Mouse (Mus musculus): ENCODE measurements around the gene Pou5f1. TPM values are rescaled to one million over a fixed set of nuclear protein-coding genes. Genes with fewer than 3 reads are reported as not detected.

Gene Pou5f1
- total RNA-seq, 2 experiments from 2014 or later = 0.32 TPM; not detected in 1

DNA sequence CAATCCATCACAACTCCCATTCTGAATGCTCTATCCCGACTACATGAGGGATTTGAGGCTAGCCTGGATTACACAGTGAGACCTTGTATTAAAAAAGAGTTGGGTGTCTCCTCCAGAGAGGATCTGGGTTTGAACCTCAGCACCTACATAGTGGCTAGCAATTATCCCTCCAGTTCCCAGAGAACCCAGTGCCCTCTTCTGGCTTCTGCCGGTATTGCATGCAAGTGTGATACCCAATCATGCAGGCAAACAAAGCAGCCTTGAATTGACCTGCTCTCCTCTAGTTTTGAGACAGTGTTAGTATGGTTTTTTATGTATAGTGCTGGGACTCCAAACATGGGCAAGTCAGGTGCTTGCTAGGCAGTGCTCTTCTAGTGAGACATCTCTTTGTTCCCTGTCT, 8.1 kb downstream of the Pou5f1 start:
- peak; percentile 26 to 33 for DNase-seq

DNA sequence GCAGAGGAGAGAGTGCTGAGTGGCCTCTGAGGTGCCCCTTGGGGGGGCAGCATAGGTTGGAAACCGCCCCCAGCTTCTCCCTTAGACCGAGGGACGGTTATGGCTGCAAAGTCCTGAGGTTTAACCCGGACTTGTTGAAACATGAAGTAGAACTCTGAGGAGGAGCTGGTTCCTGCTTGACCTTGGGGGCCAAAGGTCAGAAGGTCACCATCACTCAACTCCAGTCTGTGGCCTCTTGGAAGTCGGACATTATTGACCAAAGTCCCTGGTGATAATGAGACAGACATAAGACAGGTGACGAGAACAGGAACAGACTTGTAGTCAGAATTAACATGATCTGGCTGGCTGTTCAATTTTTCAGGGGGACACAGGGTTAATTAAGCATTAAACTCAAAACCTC, 8.9 kb downstream of the Pou5f1 start:
- no peak for DNase-seq

DNA sequence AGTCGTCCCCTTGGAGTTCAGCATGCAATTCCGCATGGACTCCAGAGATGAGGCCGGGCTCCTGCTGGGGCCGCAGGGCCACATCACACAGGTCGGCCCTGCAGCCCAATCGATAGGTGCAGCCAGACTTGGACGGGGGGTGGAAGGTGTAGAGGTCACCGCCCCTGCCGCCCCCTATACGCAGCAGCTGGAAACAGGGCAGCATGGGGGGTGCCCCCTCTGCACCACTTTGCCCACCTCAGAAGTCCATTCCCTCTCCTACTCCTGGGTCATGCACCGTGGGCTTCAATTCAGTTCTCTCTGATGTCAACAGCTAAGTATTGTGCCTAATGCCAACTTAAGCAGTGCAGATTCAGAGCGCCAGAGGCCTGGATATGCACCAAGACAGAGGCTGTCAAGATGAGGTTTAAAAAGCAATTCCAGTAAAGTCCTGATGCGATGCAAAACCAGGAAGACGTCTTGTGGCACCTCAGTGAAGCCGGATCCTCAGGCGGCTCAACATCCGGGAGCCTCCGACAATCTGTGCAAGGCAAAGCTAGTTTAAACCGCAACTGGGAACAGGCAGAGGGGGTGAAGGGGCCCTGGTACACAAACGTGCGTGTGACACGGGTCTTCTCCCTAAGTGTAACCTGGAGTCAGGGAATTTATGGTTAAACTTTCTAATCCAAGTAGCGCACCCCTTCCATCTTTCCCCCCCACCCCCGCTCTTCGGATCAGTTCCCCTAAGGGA, 10.3 kb downstream of the Pou5f1 start:
- no peak for DNase-seq

DNA sequence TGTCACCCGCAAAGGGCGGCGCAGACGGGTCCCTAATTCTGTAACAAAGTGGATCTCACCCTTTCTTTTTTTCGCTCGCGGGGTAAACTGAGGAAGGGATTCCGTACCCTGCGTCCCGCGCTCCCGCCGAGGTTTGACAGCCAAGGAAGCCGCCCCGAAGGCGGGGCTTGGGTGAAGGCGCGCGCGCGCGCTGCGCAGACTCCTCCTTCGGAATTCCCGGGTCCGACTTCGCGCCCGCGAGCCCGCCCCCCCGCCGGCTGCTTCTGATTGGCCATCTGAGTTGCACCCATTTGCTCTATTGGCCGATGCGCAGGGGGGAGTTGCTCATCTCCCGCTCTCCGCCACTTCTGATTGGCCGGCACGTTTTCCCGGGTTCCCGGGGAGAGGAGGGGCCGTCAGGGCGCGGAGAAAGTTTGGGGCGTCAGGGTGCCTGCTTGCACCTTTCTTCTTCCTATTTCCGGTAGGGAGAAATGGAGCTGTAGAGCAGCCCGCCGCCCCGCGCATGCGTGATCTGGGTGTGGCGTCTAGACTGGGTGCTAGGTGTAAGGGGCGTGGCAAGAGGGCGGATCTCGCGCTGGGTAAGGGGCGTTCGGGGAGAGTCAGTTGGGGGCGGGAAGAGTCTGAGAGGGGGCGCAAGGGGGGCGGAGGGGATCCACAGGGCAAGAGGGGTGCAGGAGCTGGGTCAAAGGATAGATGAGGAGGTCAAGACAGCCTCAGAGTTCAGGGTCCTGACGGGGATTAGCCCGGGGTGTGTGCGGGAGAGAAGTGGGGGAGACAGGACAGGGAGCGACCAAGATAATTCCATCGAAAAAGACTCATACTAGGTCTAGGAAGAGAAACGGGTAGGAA, 11.1 kb downstream of the Pou5f1 start, which contains the start of the genes Tcf19 and Cchcr1:
Gene Tcf19, minus strand, starts transcription at position 173 of the 849 bp plus-strand sequence.
Gene Cchcr1, plus strand, starts transcription at position 449 of the 849 bp plus-strand sequence.
- peak; percentile 93 to 95 for DNase-seq

DNA sequence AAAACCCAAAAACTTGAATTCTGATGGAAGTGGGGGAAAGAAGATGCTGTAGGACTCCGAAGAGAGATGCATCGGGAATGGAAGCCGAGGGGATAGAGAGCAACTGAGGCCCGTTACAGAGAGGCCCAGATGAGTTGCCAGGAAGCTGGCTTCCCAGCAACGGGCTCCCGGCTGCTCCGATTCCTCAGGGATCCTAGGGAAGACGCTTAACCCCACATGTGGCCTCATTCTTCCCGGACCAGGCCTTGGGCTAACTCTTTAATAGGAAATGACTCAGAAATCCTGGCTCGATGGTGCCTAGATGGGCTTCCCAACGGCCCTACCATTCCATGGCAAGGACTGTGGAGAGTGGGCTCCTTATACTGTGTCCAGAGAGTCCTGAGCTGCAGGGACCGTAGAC, 11.7 kb downstream of the Pou5f1 start:
- no peak for DNase-seq

DNA sequence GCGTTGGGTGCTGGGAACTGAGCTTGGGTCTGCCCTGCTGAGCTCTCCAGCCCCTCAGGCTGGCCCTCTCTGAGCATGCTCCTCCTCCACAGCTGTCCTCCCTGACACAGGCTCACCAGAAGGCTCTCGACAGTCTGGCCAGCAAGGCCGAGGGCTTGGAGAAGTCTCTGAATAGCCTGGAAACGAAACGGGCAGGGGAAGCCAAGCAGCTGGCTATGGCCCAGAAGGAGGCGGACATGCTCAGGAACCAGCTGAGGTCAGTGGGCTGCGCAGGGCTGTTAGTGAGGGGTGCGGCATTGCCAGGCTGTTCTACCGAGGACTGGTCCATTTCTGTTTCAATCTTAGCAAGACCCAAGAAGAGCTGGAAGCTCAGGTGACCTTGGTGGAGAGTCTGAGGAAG, 18.5 kb downstream of the Pou5f1 start:
- DNase-seq = no peak

DNA sequence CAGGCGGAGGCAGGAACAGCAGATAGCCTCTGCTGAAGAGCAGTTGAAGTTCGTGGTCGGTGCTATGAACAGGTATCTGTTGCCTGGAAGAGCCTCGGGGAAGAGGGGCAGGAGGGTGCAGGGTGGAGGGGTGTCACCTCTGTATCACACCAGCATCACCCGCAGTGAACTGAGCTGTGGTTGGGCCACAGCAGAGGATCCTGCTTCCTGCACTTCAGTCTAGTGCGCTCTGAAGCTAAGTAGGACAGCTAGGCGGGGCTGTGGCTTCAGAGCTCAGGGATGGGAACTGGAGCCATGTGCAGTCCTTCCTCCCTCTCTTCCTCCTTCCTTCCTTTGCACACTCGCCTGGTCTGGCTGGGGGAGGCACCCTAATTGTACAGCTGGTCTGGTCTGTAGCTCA, 20.8 kb downstream of the Pou5f1 start:
- no peak for DNase-seq

DNA sequence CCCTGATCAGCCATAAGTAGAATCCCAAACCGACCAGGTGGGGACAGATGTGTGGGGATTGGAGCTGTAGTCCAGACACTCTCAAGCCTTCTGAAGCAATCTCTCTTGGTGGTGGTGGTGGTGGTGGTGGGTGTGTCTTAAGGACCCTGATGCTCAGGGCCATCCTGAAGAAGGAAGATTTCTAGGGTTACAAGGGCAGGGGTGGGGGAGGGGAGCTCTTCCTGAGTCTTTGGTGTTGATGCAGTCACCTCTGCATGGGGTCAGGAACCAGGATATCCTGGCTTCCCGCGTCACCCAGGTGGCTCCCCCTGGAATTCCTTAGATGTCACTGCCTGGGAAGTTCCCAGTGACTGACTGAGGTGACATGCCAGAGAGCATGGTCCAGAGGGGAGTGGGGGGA, 26.5 kb downstream of the Pou5f1 start:
- DNase-seq = no peak

DNA sequence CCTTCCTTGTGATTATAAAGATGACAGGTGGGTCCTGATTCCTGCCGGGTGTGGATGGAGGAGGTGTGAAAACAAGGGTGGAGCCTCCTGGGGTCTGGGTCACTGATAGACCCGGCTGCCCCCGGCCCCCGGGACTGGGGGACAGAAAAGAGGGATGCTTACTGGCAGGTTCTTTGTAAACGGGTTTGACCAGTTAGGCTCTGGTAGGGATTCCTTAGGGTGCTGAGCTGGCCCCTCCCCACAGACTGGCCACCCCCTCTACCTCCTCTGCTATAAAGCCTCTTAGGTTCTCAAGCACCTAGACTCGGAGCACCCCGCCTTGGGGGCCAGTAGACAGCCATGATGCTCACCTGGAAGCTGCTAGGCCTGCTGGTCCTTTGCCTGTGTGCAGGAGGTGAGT, 27.1 kb downstream of the Pou5f1 start, which contains the start of gene Psors1c2:
Gene Psors1c2, plus strand, starts transcription at position 301 of the 400 bp plus-strand sequence.
- no peak for DNase-seq

DNA sequence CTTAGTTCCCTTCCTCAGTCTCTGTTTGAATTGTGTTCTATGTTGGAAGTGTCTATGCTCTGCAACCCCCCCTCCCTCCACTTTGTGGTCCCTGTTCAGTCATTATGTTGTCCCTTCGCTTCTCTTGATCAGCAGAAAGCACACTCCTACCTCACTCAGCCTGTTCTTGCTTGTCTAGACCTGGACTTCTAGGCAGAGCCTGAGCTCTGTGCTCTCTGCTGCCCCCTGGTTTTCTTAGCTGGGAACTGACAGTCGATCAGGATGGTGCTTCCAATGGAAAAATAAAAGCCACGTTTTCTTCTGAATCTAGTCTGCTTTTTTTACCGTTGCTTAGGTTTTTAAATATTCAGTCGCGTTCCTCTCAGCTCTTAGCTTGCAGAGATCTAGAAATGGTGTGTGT, 28.5 kb downstream of the Pou5f1 start:
- DNase-seq = peak; percentile 70 to 76

DNA sequence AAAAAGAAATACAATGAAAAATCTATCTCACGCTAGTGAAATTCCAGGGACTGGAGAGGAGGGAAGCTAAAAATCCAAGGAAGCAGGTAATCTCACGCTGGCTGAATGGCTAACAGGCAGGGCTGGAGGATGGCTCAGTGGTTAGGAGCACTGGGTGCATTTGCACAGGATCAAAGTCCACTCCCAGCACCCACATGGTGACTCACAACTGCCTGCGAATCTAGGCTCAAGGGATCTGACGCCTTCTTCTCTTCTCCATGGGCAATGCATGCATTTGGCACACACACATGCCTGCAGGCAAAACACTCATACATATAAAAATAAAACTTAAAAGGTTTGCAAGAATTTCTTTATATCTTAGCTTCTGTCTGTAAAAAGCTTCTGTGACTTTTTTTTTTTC, 31.6 kb downstream of the Pou5f1 start:
- DNase-seq = no peak

DNA sequence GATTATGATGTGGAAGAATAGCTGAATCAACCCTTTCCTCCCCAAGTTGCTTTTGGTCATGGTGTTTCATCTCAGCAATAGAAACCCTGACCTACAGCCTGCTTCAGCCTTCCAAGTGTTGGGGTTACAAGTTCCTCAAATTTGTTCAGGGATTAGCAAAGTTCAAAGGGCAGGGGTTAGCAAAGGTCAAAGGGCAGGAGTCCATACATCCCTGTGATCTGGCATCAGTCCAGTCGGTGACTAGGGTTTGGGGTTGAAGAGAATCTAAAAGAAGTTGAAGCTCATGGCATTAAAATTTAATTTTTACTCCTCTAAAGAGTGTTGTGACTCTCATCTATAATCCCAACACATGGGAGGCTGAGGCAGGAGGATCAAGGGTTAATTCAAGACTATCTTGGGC, 32.7 kb downstream of the Pou5f1 start:
- DNase-seq = no peak

DNA sequence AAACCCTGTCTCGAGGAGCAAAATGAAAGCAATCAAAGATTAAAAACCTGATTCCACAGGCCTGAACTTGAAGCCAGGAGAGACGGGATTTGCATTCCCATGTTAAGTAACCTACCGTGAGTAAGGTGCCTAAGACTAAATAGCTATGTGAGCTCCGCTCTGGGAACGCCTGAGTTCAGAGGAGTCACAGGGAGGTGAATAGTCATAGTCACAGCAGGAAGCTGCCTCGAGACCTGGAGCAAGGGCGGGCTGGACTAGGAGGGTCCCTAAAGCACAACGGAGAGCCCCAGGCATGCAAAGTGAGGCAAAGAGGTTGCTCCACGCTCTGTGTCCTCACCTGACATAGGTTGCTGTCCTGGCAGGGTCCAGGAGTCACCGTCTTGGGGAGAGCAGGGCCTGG, 33.7 kb downstream of the Pou5f1 start:
- no peak for DNase-seq

DNA sequence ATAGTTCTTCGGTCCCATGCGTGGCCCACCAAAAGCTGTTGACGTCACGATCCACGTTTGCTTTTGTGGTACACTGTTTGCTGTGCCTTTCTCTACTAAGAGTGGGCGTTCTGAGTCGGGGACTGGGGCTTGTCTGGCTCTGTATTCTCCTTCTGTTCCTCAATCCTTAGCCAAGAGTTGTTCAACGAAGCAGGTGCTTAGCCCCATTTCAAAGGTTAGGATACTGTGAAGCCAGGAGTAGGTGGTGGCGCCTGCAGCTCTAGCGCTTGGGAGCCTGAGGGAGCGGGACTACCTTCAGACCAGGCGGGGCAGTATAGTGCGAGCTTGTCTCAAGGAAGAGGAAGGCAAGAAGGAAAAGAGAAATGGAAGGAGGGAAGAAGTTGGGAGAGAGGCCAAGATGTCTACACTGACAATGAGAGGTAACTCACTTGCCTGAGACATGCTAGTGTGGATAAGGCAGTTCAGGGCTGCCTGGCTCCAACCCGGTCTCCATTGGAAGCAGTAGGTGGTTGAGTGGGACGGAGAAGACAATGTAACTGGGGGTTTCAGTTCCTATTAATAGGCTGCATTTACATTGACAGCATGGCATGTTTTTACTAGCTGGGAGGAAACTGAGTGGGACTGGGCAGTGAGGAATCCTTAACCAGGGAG, 37.1 kb downstream of the Pou5f1 start:
- peak in 1 of 2 experiments; percentile 15 for DNase-seq

DNA sequence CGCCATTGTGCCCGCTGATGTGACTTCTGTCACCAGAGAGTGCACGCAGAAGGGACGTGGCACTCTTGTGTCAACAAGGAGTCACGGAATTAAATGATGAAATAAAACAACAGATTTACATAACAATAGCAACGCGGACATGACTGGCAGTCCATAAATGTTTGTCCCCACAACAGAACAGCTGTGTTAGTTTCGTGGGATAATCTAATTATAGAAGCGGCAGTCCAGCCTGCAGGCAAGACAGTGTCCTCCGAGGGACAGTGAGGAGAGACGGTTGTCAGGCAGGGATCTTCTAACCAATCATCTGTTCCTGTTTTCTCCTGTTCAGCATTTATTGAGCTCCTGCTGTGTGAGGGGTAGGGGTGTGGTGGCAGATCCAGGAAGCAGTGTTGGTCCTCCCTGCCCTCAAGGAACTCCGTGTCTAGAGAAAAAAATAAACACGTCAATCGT, 37.6 kb downstream of the Pou5f1 start:
- DNase-seq = no peak

DNA sequence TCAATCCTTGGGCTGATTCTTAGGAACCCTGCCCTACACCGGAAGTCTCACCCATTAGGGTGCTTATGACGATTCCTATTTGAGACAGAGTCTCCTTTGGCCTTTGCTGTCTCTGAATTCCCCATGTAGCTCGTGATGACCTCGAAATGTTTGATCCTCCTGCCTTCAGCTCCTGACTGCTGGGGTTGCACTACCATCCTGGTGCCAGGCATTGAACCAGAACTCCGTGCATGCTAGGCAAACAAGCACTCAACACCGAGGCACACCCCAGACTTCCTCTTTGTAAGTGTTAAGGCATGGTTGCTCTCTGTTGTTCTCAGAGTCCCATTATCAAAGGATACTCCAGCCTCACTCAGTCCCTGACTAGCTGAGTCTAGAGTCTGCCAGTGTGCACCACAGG, 38.2 kb downstream of the Pou5f1 start:
- no peak for DNase-seq

DNA sequence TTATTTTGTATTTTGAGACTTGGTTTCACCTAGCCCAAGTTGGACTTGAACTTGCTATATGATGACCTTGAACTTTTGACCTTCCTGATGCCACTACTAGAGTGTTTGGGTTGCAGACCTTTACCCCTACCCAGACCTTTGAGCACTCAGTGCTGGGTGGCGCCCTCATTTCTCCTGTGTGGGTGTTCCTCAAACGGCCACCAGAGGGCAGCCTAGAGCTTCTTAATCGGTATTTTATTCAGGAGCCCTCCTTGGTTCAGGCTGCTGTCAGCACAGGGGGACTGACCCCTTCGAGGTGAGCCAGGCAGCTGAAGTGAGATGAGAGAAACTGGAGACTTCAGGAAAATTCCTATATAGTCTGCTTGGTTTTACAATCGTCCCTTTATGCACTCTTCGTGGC, 38.9 kb downstream of the Pou5f1 start:
- DNase-seq = peak; percentile 25 to 40

DNA sequence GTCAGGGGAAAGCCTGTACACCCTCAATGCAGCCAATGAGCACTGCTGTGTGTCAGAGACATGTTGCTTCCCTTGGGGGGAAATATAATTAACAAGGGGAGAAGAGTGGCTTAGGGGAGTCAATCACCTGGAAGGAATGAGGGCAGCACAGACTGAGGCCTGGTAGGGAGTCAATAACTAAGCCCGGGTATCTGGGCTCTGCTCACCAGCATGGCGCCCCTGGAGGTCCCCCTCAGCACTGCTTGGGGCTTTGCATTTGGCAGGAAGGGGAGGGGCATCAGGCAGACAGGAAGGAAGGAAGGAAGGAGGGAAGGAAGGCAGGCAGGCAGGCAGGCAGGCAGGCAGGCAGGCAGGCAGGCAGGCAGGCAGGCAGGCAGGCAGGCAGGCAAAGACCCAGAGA, 41.6 kb downstream of the Pou5f1 start:
- no peak for DNase-seq

DNA sequence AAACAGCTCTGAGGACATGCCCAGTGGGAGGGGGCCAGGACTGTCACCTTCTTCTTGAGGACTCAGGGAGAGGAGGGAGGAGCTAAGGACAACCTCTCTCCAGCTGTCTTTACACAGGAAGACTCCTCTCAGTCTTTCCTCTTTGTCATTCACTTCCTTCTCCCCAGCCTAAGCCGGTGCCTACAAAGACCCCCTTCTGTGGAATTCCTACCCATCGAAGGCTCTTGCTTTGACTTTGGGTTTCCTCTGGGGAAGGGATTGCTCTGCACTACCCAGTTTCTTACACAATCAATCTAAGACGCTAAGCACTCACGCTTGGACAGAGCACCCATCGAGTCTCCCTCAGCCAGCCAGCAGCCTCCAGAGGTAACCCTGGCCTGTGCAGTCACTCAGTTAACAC, 42.8 kb downstream of the Pou5f1 start:
- no peak for DNase-seq

DNA sequence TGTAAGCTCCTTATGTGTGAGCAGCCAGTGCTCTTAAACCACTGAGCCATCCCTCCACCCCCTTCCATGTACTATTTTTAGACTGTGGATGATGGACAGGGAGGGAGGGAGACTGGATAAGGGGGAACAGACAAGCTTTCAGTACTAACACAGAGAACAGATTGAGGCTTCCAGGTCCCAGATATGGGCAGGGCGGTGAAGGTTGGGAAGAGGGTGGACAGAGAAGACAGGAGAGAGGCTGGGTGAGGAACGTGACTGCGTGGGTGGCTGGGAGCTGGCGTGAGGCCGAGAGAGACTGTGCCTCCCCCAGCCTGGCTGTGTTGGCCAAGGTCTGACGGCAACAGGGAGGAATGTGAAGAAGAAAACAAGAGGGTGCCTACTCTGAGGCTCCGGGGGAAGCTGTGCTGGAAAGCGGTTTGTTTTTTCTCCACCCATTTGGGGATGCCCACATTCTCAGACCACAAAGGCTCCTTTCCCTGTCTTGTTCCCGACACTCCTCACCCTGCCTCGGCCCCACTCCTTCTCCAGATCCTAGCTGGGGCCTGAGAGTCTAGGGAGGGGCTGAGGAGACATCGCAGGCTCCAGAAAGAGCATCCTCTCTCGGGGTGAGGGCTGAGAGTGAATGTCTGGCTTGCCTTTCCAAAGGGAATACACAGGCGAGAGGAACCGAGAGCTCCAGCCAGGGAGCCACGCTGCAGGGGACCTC, 43.8 kb downstream of the Pou5f1 start:
- DNase-seq = peak; percentile 67 to 71

DNA sequence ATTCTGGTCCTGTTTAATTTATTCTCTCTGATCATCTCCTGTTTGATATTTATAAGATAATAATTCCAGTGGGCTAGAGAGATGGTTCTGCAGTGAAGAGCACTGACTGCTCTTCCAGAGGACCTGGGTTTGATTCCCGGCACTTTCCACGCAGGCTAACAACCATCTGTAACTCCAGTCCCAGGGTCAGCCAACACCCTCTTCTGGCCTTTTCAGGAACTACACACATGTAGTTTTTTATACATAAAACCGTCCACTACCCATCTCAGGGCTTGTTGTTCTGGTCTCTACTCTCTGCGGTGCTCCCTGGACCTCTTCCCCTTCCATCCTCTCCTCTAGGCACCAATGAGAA, 44.3 kb downstream of the Pou5f1 start:
- no peak for DNase-seq

DNA sequence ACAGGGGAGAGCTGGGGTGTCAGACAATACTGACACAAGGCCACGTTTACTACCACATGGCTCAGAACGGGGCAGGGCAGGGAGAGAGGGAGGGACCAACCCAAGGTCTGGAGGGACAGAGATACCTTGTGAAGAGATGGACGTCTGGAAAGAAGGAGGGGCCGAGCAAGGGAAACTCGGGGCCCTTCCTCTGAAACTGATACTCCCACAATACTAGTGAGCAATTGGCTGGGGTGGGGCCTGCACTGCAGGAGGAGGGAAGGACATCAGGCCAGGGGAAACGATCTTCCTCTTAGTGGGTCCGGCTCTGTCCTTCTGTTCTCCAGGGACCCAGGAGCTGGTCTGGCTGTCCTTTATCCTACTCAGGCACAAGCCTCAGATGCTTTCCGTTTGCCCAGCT, 45.1 kb downstream of the Pou5f1 start:
- DNase-seq = no peak

Data from layer of hippocampus, postnatal 36 days (tissue).